Mouse (Mus musculus) urinary bladder, postnatal 25 days (tissue): Measurements from ENCODE around the gene Grk6.
"Not testable (repeated sequence)": the region's sequence is repeated elsewhere in the genome, so short reads cannot be mapped to it uniquely, and the experiment has no call there.

ENCODE experiments used
- DNase-seq: peaks from one replicate; pipeline ENCODE4 v3.0.0; 2022; ENCODE audit warnings: low spot score

The Grk6 gene

GRCm38 (mm10) chr13:55426613-55427012 is 18.3 kb upstream of the Grk6 start, which contains the start of gene F12:
F12 (minus strand) TSS chr13:55426793.
- DNase-seq = no peak

GRCm38 (mm10) chr13:55429226-55429888 is 15.5 kb upstream of the Grk6 start:
- no peak for DNase-seq

- no peak for DNase-seq
Observed at GRCm38 (mm10) chr13:55430566-55430965, 14.3 kb upstream of the Grk6 start.

- DNase-seq = no peak
Observed at GRCm38 (mm10) chr13:55431889-55432685, 12.8 kb upstream of the Grk6 start.

- DNase-seq = not testable (repeated sequence)
Observed at GRCm38 (mm10) chr13:55437111-55437629, 7.7 kb upstream of the Grk6 start.

GRCm38 (mm10) chr13:55443799-55444285 is 1.0 kb upstream of the Grk6 start:
- no peak for DNase-seq

GRCm38 (mm10) chr13:55444286-55444936 is 461 bp upstream of the Grk6 start:
- peak; percentile 76 for DNase-seq

GRCm38 (mm10) chr13:55445361-55446091 is 654 bp downstream of the Grk6 start:
- DNase-seq = no peak

GRCm38 (mm10) chr13:55446483-55447105 is 1.7 kb downstream of the Grk6 start:
- no peak for DNase-seq

GRCm38 (mm10) chr13:55447543-55447943 is 2.7 kb downstream of the Grk6 start:
- DNase-seq = no peak

GRCm38 (mm10) chr13:55448131-55448530 is 3.3 kb downstream of the Grk6 start:
- no peak for DNase-seq

GRCm38 (mm10) chr13:55449205-55449604 is 4.3 kb downstream of the Grk6 start:
- DNase-seq = no peak

GRCm38 (mm10) chr13:55449679-55450441 is 5.0 kb downstream of the Grk6 start:
- no peak for DNase-seq

- no peak for DNase-seq
Observed at GRCm38 (mm10) chr13:55450511-55450980, 5.7 kb downstream of the Grk6 start.

- no peak for DNase-seq
Observed at GRCm38 (mm10) chr13:55451296-55451695, 6.4 kb downstream of the Grk6 start.

GRCm38 (mm10) chr13:55451785-55452549 is 7.1 kb downstream of the Grk6 start:
- DNase-seq = no peak

GRCm38 (mm10) chr13:55462965-55463364 is 18.1 kb downstream of the Grk6 start:
- DNase-seq = no peak

- DNase-seq = no peak
Observed at GRCm38 (mm10) chr13:55463399-55464026, 18.6 kb downstream of the Grk6 start.
